Mouse (Mus musculus): Measurements from ENCODE around the gene Tekt3. TPM values are rescaled to one million over a fixed set of nuclear protein-coding genes. Genes with fewer than 3 reads are reported as not detected.

Tekt3 gene
- not detected in 2 replicates for polyA plus RNA-seq (2012; rRNA removed)

- H3K4me3 ChIP-seq (ENCODE audit: low read depth, low read length): no peak within 1 kb of the TSS
- TF ChIP-seq POLR2A (IDR thresholded peaks at IDR 0.05; ENCODE audit: low read depth, low read length): no peak
- TF ChIP-seq CTCF (IDR thresholded peaks at IDR 0.05; ENCODE audit: extremely low read depth, insufficient read length, insufficient replicate concordance, low read depth, low read length): no peak
- no peaks in the 10 kb centered on the region for H3K4me1 ChIP-seq (ENCODE audit: control insufficient read depth, insufficient read depth, insufficient read length, low read length)
- no peaks in the 10 kb centered on the region for H3K27me3 ChIP-seq (ENCODE audit: control insufficient read depth, insufficient read depth, low read length)
- H3K36me3 ChIP-seq (ENCODE audit: control insufficient read depth, insufficient read depth, low read length): no peaks in the 10 kb centered on the region
- H3K27ac ChIP-seq (ENCODE audit: insufficient read depth, low read depth, low read length): no peak within 1 kb of the TSS
- WGBS: 24% methylated on average over 17 of the region's 17 CpGs
Measured at GRCm38 (mm10) chr11:63061446-63061845, at the start of gene Tekt3. Gene Tekt3, plus strand, starts transcription at chr11:63061654.

- Histone ChIP-seq H3K27me3 (ENCODE audit: control insufficient read depth, insufficient read depth, low read length) (no peaks in the 10 kb centered on the region), H3K27ac (ENCODE audit: insufficient read depth, low read depth, low read length) (no peak overlapping the region), H3K4me1 (ENCODE audit: control insufficient read depth, insufficient read depth, insufficient read length, low read length) (no peaks in the 10 kb centered on the region), H3K4me3 (ENCODE audit: low read depth, low read length) (no peak overlapping the region), H3K36me3 (ENCODE audit: control insufficient read depth, insufficient read depth, low read length) (no peaks in the 10 kb centered on the region)
- TF ChIP-seq CTCF (IDR thresholded peaks at IDR 0.05; ENCODE audit: extremely low read depth, insufficient read length, insufficient replicate concordance, low read depth, low read length): no peak
- no peak for TF ChIP-seq POLR2A (IDR thresholded peaks at IDR 0.05; ENCODE audit: low read depth, low read length)
- WGBS: 92% methylated on average over 6 of the region's 6 CpGs
Measured at GRCm38 (mm10) chr11:63017327-63018082, 43.9 kb upstream of the Tekt3 start.

DNA sequence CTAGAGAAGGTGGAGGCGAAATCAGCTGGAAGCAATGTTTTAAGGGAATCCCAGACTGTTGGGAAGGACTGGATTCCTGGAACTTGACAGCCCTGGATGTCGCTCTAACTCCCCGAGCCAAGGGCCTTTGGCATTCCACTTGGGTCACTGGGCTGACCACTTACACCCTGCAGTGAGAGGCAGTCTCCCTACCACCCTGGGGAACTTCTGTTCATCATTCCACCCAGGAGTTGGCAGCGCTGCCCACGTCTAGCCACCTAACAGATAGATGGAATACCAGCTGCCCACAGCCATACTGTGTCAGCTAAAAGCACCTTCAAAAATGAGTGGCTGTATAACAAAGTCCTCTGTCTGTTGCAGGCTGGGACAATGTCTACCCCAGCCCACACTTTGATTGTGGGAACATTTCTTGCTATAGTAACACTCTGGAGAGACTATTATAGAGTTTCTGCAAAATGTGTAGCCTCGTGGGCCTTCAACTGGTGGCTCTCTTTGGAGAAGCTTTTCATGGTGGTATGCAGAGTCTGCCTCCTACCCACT lies 43.3 kb upstream of the Tekt3 start:
- no peaks in the 10 kb centered on the region for H3K4me1 ChIP-seq (ENCODE audit: control insufficient read depth, insufficient read depth, insufficient read length, low read length)
- H3K27me3 ChIP-seq (ENCODE audit: control insufficient read depth, insufficient read depth, low read length): no peaks in the 10 kb centered on the region
- no peak overlapping the region for H3K27ac ChIP-seq (ENCODE audit: insufficient read depth, low read depth, low read length)
- H3K36me3 ChIP-seq (ENCODE audit: control insufficient read depth, insufficient read depth, low read length): no peaks in the 10 kb centered on the region
- TF ChIP-seq CTCF (IDR thresholded peaks at IDR 0.05; ENCODE audit: extremely low read depth, insufficient read length, insufficient replicate concordance, low read depth, low read length) (no peak), POLR2A (IDR thresholded peaks at IDR 0.05; ENCODE audit: low read depth, low read length) (no peak)
- 88% methylated on average over 6 of the region's 6 CpGs for WGBS
- no peak overlapping the region for H3K4me3 ChIP-seq (ENCODE audit: low read depth, low read length)

- Histone ChIP-seq H3K4me1 (ENCODE audit: control insufficient read depth, insufficient read depth, insufficient read length, low read length) (peaks cover 16% of the 10 kb centered on the region), H3K27me3 (ENCODE audit: control insufficient read depth, insufficient read depth, low read length) (no peaks in the 10 kb centered on the region), H3K27ac (ENCODE audit: insufficient read depth, low read depth, low read length) (no peak overlapping the region), H3K4me3 (ENCODE audit: low read depth, low read length) (no peak overlapping the region), H3K36me3 (ENCODE audit: control insufficient read depth, insufficient read depth, low read length) (no peaks in the 10 kb centered on the region)
- TF ChIP-seq POLR2A (IDR thresholded peaks at IDR 0.05; ENCODE audit: low read depth, low read length) (no peak), CTCF (IDR thresholded peaks at IDR 0.05; ENCODE audit: extremely low read depth, insufficient read length, insufficient replicate concordance, low read depth, low read length) (no peak)
Measured at GRCm38 (mm10) chr11:63020633-63021032, 40.8 kb upstream of the Tekt3 start.

DNA sequence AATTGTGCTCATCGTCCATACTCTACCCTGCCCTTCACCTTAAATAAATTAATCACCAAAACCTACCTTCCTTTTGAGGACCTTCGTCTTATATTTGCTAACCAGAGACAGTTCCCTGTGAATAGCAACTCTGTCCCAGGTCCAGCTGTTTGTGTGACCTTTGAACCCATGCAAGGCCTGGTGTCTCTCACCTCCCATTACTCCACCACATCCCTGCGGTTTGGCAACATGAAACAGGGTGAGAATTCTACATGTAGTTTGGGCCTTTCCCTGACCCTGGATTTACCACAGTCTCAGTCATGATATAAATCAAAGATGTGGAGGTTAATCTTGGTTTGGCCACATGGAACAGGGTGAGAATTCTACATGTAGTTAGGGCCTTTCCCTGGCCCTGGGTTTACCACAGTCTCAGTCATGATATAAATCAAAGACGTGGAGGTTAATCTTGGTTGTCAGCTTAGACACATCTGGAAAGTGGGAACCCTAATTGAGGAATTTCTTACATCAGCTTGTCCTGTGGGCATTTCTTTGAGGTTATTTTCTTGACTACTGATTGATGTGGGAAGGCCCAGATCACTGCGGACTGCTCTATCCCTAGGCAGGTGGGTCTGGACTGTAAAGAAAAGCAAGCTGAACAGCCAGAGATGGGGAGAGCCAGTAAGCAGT lies 40.2 kb upstream of the Tekt3 start:
- H3K27me3 ChIP-seq (ENCODE audit: control insufficient read depth, insufficient read depth, low read length): no peaks in the 10 kb centered on the region
- H3K4me1 ChIP-seq (ENCODE audit: control insufficient read depth, insufficient read depth, insufficient read length, low read length): peaks cover 19% of the 10 kb centered on the region
- WGBS: 61% methylated on average over 5 of the region's 5 CpGs
- no peak for TF ChIP-seq CTCF (IDR thresholded peaks at IDR 0.05; ENCODE audit: extremely low read depth, insufficient read length, insufficient replicate concordance, low read depth, low read length)
- no peak for TF ChIP-seq POLR2A (IDR thresholded peaks at IDR 0.05; ENCODE audit: low read depth, low read length)
- H3K27ac ChIP-seq (ENCODE audit: insufficient read depth, low read depth, low read length): no peak overlapping the region
- H3K4me3 ChIP-seq (ENCODE audit: low read depth, low read length): no peak overlapping the region
- no peaks in the 10 kb centered on the region for H3K36me3 ChIP-seq (ENCODE audit: control insufficient read depth, insufficient read depth, low read length)

DNA sequence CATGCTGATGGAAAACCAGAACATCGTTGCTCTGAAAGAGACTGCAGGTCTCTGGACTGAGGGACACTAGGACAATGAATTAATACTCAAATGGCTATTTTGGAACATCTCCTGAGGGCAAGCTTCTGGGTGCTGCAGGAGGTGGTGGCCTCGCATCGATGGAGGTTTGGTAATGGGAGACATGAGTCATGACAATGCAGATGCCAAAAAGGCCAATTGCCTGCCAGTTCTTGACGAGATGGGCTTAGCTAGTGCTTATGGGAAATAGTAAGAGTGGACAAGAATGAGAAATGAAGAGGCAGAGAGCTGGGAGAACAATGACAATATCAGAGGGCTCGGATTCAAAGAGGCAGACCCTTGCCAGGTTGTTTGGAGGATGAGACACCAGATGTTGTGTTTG lies 38.0 kb upstream of the Tekt3 start:
- no peak overlapping the region for H3K27ac ChIP-seq (ENCODE audit: insufficient read depth, low read depth, low read length)
- H3K36me3 ChIP-seq (ENCODE audit: control insufficient read depth, insufficient read depth, low read length): no peaks in the 10 kb centered on the region
- no peak overlapping the region for H3K4me3 ChIP-seq (ENCODE audit: low read depth, low read length)
- 71% methylated on average over 5 of the region's 5 CpGs for WGBS
- H3K4me1 ChIP-seq (ENCODE audit: control insufficient read depth, insufficient read depth, insufficient read length, low read length): peaks cover 19% of the 10 kb centered on the region
- TF ChIP-seq POLR2A (IDR thresholded peaks at IDR 0.05; ENCODE audit: low read depth, low read length) (no peak), CTCF (IDR thresholded peaks at IDR 0.05; ENCODE audit: extremely low read depth, insufficient read length, insufficient replicate concordance, low read depth, low read length) (no peak)
- H3K27me3 ChIP-seq (ENCODE audit: control insufficient read depth, insufficient read depth, low read length): no peaks in the 10 kb centered on the region

GRCm38 (mm10) chr11:63024136-63024535 lies 37.3 kb upstream of the Tekt3 start:
- H3K36me3 ChIP-seq (ENCODE audit: control insufficient read depth, insufficient read depth, low read length): no peaks in the 10 kb centered on the region
- H3K27ac ChIP-seq (ENCODE audit: insufficient read depth, low read depth, low read length): no peak overlapping the region; the same call in 1 of the 2 replicates
- H3K4me1 ChIP-seq (ENCODE audit: control insufficient read depth, insufficient read depth, insufficient read length, low read length): peaks cover 19% of the 10 kb centered on the region
- H3K4me3 ChIP-seq (ENCODE audit: low read depth, low read length): no peak overlapping the region
- TF ChIP-seq POLR2A (IDR thresholded peaks at IDR 0.05; ENCODE audit: low read depth, low read length) (no peak), CTCF (IDR thresholded peaks at IDR 0.05; ENCODE audit: extremely low read depth, insufficient read length, insufficient replicate concordance, low read depth, low read length) (no peak)
- WGBS: 24% methylated on average over 2 of the region's 2 CpGs
- no peaks in the 10 kb centered on the region for H3K27me3 ChIP-seq (ENCODE audit: control insufficient read depth, insufficient read depth, low read length)
